Mouse (Mus musculus): ENCODE results near the gene Fbxo48. TPM values are rescaled to one million over a fixed set of nuclear protein-coding genes. Genes with fewer than 3 reads are reported as not detected.
A peak's percentile ranks its signal among the peaks of the same experiment; 100 is the strongest.

Fbxo48 gene
- 9.1 and 14.3 TPM in 2 replicates for total RNA-seq (2017)

DNA sequence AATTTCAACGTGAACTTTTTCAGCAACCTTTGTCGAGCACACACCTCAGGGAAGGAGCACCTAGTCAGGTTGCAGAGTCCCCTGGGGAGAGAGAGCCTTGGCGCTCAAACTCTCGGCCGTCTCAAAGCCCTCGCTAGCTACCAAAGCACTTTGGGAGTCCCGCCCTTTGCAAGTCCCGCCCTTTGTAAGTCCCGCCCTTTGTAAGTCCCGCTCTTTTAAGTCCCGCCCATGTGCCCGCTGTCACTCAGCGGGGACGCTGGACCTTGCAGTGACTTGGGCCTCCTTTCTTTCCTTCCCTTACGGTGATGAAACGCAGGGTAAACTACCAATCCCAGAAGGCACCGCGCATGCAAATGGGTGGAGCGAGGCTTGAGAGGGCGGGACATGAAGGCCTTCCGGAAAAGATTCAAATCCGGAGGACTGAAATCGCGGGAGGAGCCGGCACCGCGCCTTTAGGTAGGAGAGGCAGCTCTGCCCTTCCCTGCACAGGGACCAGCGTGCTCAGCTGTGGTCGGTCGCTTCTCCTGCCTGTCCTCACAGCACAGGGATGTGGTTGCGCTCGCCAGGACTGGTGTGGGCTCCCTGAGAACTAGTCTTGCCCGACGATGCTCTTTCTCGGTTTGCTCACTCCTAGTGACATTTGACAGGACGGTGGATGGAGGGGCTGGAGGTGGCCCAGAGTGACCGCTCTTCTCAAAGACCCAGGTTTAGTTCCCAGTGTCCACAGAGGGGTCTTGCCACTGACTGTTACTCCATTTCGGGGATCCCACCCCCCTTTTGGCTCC lies at the start of gene Fbxo48:
Gene Fbxo48, plus strand, starts transcription at position 400 of the 785 bp plus-strand sequence.
- peak; percentile 93 for ATAC-seq (replicated peaks; ENCODE audit: low read depth, poor library complexity, severe bottlenecking)

- ATAC-seq (replicated peaks; ENCODE audit: low read depth, poor library complexity, severe bottlenecking): no peak
Observed at GRCm38 (mm10) chr11:16904302-16905011, 46.7 kb upstream of the Fbxo48 start.

- no peak for ATAC-seq (replicated peaks; ENCODE audit: low read depth, poor library complexity, severe bottlenecking)
Observed at GRCm38 (mm10) chr11:16905012-16905332, 46.2 kb upstream of the Fbxo48 start.

DNA sequence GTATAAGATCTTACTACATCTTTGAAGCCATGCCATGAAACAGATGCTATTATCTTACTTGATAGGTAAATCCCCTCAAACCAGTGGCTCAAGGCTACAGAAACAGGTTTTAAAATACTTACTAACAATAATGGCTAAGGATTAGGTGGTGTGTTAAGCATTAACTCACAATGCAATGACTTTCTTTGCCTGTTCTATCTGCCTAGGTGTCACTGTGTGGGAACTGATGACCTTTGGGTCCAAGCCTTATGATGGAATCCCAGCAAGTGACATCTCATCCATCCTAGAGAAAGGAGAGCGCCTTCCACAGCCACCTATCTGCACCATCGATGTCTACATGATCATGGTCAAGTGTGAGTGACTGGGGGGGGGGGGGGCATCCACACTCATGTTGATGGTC lies 44.6 kb upstream of the Fbxo48 start:
- ATAC-seq (replicated peaks; ENCODE audit: low read depth, poor library complexity, severe bottlenecking): no peak

DNA sequence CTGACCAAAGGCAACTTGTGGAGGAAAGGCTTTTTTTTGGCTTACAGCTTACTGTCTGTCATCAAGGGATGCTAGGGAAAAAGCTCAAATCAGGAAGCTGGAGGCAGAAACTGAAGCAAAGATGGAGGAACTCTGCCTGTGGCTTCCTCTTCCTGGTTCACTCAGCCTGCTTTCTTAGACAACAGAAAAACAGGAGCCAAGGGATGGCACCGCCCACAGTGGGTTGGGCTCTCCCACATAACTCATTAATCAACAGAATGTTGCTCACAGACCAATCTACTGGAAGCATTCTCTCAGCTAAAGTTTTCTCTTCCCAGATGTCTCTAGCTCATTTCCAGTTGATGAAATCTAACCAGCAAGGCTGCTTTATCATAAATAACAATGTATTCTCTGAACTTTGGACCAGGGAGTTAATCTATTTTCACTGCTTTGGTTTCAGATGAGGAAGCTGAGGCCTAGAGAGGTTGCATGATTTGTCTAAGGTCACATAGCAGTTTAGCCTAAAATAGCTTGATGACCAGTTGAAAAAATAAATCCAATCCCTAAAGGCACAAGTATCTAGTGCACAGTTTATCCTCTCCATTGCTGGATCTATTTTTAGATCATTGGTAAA lies 43.6 kb upstream of the Fbxo48 start:
- ATAC-seq (replicated peaks; ENCODE audit: low read depth, poor library complexity, severe bottlenecking): no peak

DNA sequence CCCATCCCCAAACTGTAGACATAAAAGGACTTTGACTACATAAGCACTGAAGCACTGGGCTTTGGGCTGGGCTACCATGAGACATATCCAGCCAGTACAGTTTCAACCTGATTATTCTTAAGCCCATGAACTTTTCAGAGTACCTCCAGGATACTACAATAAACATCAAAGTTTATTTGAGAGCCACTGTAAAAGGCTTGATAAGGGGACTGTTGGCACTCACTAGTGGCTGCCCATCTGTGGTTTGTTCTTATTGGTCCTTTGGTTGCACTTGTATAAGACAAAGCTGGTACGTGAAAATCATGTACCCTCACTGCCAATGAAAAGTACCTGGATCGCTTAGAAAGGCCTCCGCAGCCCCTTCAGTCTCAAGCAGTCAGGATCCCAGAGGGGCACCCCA lies 36.4 kb upstream of the Fbxo48 start:
- ATAC-seq (replicated peaks; ENCODE audit: low read depth, poor library complexity, severe bottlenecking): no peak

DNA sequence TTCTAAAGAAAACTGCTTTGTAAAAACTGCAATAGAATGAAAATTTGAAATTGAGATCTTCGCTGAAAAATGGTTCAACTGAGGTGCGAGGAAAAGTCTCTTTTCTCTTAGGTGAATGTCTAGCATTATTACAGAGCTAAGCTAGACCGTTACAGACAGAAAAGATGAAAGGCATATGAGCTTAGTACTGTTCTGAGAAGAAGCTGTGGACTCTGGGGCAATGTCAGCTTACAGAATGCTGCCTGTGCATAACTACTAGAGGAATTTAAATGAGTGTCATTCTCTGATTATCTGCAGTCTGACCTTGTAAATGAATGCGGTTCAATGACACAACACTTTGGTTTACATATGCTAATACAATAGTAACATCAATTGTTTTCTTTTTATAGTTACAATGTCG lies 35.3 kb upstream of the Fbxo48 start:
- ATAC-seq (replicated peaks; ENCODE audit: low read depth, poor library complexity, severe bottlenecking): no peak

DNA sequence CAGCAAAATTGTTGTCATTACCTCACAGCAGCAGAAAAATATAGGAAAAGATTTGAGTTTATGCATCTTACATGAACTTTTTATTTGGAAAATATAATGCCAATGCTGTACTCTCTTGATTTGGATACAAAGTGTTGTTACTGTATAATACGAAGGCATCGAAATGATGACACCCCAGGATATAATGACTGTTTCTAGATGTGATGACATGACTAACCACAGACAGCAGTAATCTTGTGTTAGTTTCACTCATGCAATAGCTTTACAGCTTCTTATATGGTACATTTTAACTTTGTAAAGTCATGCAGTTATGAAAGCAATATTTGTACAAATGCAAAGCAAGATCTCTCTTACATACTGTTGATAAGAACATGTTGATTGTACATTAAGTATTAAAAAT lies 33.7 kb upstream of the Fbxo48 start:
- ATAC-seq (replicated peaks; ENCODE audit: low read depth, poor library complexity, severe bottlenecking): no peak

GRCm38 (mm10) chr11:16932159-16932558 lies 19.0 kb upstream of the Fbxo48 start:
- peak; percentile 99 for ATAC-seq (replicated peaks; ENCODE audit: low read depth, poor library complexity, severe bottlenecking)

- no peak for ATAC-seq (replicated peaks; ENCODE audit: low read depth, poor library complexity, severe bottlenecking)
Observed at GRCm38 (mm10) chr11:16935577-16936236, 15.5 kb upstream of the Fbxo48 start.

GRCm38 (mm10) chr11:16941103-16941793 lies 9.9 kb upstream of the Fbxo48 start:
- ATAC-seq (replicated peaks; ENCODE audit: low read depth, poor library complexity, severe bottlenecking): peak; percentile 65

GRCm38 (mm10) chr11:16941973-16942452 lies 9.2 kb upstream of the Fbxo48 start:
- no peak for ATAC-seq (replicated peaks; ENCODE audit: low read depth, poor library complexity, severe bottlenecking)

- no peak for ATAC-seq (replicated peaks; ENCODE audit: low read depth, poor library complexity, severe bottlenecking)
Observed at GRCm38 (mm10) chr11:16943016-16943415, 8.2 kb upstream of the Fbxo48 start.

- no peak for ATAC-seq (replicated peaks; ENCODE audit: low read depth, poor library complexity, severe bottlenecking)
Observed at GRCm38 (mm10) chr11:16948756-16949155, 2.4 kb upstream of the Fbxo48 start.

DNA sequence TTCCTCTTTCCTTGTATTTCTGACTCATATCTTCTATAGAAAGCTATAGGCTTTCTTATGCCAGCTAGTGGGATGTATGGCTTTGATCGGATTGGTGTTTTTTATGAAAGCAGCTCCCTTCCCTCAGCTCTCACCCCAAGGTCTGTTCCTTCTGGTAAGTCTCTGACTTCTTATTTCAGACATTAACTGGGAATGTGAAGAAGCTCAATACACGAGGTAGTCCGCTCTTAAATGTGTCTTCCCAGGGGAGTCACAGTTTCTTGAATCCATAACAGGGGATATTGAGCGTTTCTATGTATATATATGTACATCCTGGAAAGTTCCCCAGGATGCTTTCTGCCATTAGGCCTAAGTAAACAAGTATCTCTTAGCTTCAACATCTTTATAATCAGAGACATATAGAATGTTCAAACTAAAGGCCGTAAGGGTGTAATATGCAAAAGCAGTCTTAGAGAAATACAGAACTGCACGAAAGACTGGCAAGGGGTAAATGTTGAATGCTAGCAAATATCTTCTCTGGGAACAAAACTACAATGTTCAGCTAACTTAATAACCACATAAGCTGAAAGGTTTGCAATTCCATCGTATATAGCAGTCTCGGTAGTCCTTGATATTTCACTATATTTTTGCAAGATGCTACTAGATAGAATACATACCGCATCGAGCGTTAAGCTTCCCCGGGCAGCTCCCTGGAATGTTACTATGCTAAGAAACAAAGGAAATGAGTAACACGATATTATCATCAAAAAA lies 774 bp upstream of the Fbxo48 start:
- ATAC-seq (replicated peaks; ENCODE audit: low read depth, poor library complexity, severe bottlenecking): no peak; the same call in 1 of the 2 replicates

- ATAC-seq (replicated peaks; ENCODE audit: low read depth, poor library complexity, severe bottlenecking): peak; percentile 9
Observed at GRCm38 (mm10) chr11:16951761-16952010, 511 bp downstream of the Fbxo48 start.

DNA sequence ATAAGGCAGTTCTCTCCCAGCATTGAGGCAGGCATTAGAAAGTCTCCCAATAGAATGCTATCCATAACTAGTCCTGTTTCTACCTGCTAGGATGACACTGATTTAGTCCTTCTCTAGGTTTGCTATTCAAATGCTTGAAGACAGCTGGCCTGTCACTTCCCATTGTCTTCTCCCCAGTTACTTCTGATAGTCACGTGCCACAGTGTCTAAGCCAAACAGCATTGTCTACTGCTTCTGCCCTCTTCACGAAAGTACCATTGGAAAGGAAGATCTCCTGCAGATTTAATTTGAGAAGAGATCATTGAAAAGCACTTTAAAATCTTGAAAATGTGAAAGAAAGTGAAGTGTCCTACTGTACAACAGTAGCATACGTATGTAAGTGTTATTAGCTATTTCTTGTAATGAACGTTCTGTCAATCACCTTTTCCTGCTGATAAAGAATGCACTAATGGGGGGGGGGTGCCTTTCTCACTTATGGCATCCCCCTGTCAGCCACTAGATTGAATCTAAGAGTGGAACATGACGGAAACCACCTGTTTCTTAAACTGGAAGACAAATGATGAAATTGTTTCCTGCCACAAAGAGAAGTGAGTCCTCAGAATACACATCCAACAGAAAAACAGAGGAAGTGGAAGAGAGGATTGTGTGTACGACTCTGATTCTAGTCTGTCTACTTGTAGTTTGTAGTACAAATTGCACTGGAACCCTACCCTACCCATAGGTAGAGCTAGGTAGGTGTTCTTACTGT lies 5.1 kb downstream of the Fbxo48 start:
- peak; percentile 85 for ATAC-seq (replicated peaks; ENCODE audit: low read depth, poor library complexity, severe bottlenecking)

DNA sequence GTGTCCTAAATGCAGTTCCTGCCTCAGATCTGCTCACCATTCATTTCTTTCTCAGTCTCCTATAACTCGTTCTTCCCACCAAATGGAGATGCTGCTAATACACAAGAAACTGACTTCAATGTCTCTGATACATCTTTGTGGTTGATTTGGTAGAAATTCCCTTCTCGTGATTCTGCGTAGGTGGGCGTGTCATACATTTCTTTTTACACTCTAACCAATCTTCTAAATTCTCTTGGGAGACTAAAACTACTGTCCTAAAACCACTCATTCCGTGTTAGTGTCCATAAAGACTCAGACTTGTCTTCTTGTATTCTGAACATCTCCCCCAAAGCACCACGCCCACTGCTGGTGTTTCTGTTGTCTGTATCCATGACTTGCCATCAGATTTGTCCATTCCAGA lies 5.9 kb downstream of the Fbxo48 start:
- no peak for ATAC-seq (replicated peaks; ENCODE audit: low read depth, poor library complexity, severe bottlenecking)

- no peak for ATAC-seq (replicated peaks; ENCODE audit: low read depth, poor library complexity, severe bottlenecking)
Observed at GRCm38 (mm10) chr11:16958520-16958919, 7.3 kb downstream of the Fbxo48 start.
